Mouse (Mus musculus) pancreas, adult 10 weeks (tissue): ENCODE results near the gene 1700102P08Rik. TPM values are rescaled to one million over a fixed set of nuclear protein-coding genes. Genes with fewer than 3 reads are reported as not detected.

Experiments used
- polyA plus RNA-seq: library from polyadenylated mRNA; stranded (reverse); fragments of 350-450 nt; fragmentation: Illumina TruSeq; extraction: RNeasy Lipid Tissue Mini Kit (QIAGEN cat#74804); gene quantifications from one replicate; pipeline ENCODE4 v1.2.3, GENCODE M21; 2015; ENCODE audit warnings: low read depth, low replicate concordance; ENCODE audit not compliant: insufficient read depth

1700102P08Rik gene
- polyA plus RNA-seq, result 1.3 TPM

GRCm38 (mm10) chr9:108392676-108393075, at the start of gene 1700102P08Rik:
Gene 1700102P08Rik, plus strand, starts transcription at chr9:108392805.

GRCm38 (mm10) chr9:108347540-108348289, 44.9 kb upstream of the 1700102P08Rik start, which contains the start of gene Usp4:
Gene Usp4, plus strand, starts transcription at chr9:108347853.

GRCm38 (mm10) chr9:108428384-108428783, 35.8 kb downstream of the 1700102P08Rik start, which contains the start of gene Ccdc36:
Gene Ccdc36, minus strand, starts transcription at chr9:108428484.

GRCm38 (mm10) chr9:108436182-108436581, 43.6 kb downstream of the 1700102P08Rik start, which contains the start of gene BC048562:
Gene BC048562, plus strand, starts transcription at chr9:108436482.

Other genes with a start within 250 kb of the 1700102P08Rik start
- gene Bsn, start 202.4 kb upstream of the 1700102P08Rik start, polyA plus RNA-seq, result 0.48 TPM
- gene Dag1, start 128.8 kb upstream of the 1700102P08Rik start, polyA plus RNA-seq, result 15.5 TPM
- gene Nicn1, start 102.4 kb upstream of the 1700102P08Rik start, polyA plus RNA-seq, result 4.3 TPM
- 5.3 TPM for gene Amt, start 96.0 kb upstream of the 1700102P08Rik start, polyA plus RNA-seq
- 65.0 TPM for gene Rhoa, start 86.7 kb upstream of the 1700102P08Rik start, polyA plus RNA-seq
- 17.3 TPM for gene Tcta, start 86.6 kb upstream of the 1700102P08Rik start, polyA plus RNA-seq
- 93.4 TPM for gene Gpx1, start 53.9 kb upstream of the 1700102P08Rik start, polyA plus RNA-seq
- gene Usp4, start 45.0 kb upstream of the 1700102P08Rik start, polyA plus RNA-seq, result 34.3 TPM
- gene Ccdc36, start 35.7 kb downstream of the 1700102P08Rik start, polyA plus RNA-seq, result not detected
- gene BC048562, start 43.7 kb downstream of the 1700102P08Rik start, polyA plus RNA-seq, result not detected
- gene Ccdc71, start 67.7 kb downstream of the 1700102P08Rik start, polyA plus RNA-seq, result 7.4 TPM
- gene Klhdc8b, start 68.8 kb downstream of the 1700102P08Rik start, polyA plus RNA-seq, result 9.8 TPM
- 36.8 TPM for gene Lamb2, start 86.9 kb downstream of the 1700102P08Rik start, polyA plus RNA-seq
- gene Usp19, start 97.8 kb downstream of the 1700102P08Rik start, polyA plus RNA-seq, result 39.8 TPM
- 48.0 TPM for gene Qars, start 114.9 kb downstream of the 1700102P08Rik start, polyA plus RNA-seq
- gene Qrich1, start 124.0 kb downstream of the 1700102P08Rik start, polyA plus RNA-seq, result 23.8 TPM
- gene Impdh2, start 167.5 kb downstream of the 1700102P08Rik start, polyA plus RNA-seq, result 25.0 TPM
- 4.8 TPM for gene Ndufaf3, start 174.6 kb downstream of the 1700102P08Rik start, polyA plus RNA-seq
- 40.8 TPM for gene Dalrd3, start 177.1 kb downstream of the 1700102P08Rik start, polyA plus RNA-seq
- 9.3 TPM for gene Wdr6, start 185.9 kb downstream of the 1700102P08Rik start, polyA plus RNA-seq
- gene P4htm, start 204.9 kb downstream of the 1700102P08Rik start, polyA plus RNA-seq, result 2.9 TPM